Mouse (Mus musculus): Measurements from ENCODE around the gene Ypel4. TPM values are rescaled to one million over a fixed set of nuclear protein-coding genes. Genes with fewer than 3 reads are reported as not detected.
A peak's percentile ranks its signal among the peaks of the same experiment; 100 is the strongest.

Ypel4 gene
- polyA plus RNA-seq, 1 experiment from 2014 or later = 27.7 TPM

GRCm38 (mm10) chr2:84762295-84762694 is 28.4 kb downstream of the Ypel4 start:
- Histone ChIP-seq H3K9me3 (replicated peaks; ENCODE audit: control insufficient read depth, low read length, poor library complexity, severe bottlenecking) (no peaks in the 10 kb centered on the region), H3K4me2 (ENCODE audit: low read length) (no peak overlapping the region), H3K4me1 (ENCODE audit: control insufficient read depth, insufficient read depth, low read length) (no peaks in the 10 kb centered on the region), H3K36me3 (ENCODE audit: control insufficient read depth, insufficient read depth, low read length) (no peaks in the 10 kb centered on the region), H3K4me3 (ENCODE audit: low read depth, low read length) (no peak overlapping the region), H3K9ac (ENCODE audit: low read depth, low read length) (no peak overlapping the region), H3K27me3 (ENCODE audit: control insufficient read depth, insufficient read depth, low read depth, low read length) (no peaks in the 10 kb centered on the region), H3K27ac (ENCODE audit: low read length) (no peak overlapping the region)
- WGBS = 18% methylated on average over 4 of the region's 4 CpGs
- no peak for ATAC-seq

DNA sequence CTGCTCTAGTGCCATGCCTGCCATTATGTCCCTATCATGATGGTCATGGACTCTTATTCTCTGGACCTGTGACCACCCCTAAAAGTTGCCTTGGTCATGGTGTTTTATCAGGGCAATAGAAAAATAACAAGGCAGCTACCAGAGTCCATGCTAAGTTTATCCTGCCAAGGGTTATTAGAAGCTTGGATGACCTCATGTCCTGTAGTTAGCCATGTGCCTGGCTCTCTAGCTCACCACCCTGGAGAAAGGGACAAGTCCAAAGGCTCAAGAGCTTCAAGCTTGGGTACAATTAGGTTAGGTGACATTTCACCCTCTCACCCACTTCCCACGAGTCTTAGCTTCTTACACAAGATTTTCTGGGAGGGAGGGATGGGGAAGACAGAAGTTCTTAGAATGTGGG is 29.0 kb downstream of the Ypel4 start:
- H3K4me1 ChIP-seq (ENCODE audit: control insufficient read depth, insufficient read depth, low read length) = no peaks in the 10 kb centered on the region
- H3K27ac ChIP-seq (ENCODE audit: low read length) = no peak overlapping the region
- no peaks in the 10 kb centered on the region for H3K9me3 ChIP-seq (replicated peaks; ENCODE audit: control insufficient read depth, low read length, poor library complexity, severe bottlenecking)
- no peaks in the 10 kb centered on the region for H3K27me3 ChIP-seq (ENCODE audit: control insufficient read depth, insufficient read depth, low read depth, low read length)
- 67% methylated on average over 1 of the region's 1 CpGs for WGBS
- no peak for ATAC-seq
- no peak overlapping the region for H3K9ac ChIP-seq (ENCODE audit: low read depth, low read length)
- H3K4me2 ChIP-seq (ENCODE audit: low read length) = no peak overlapping the region
- no peaks in the 10 kb centered on the region for H3K36me3 ChIP-seq (ENCODE audit: control insufficient read depth, insufficient read depth, low read length)
- H3K4me3 ChIP-seq (ENCODE audit: low read depth, low read length) = no peak overlapping the region

GRCm38 (mm10) chr2:84770501-84770900 is 36.6 kb downstream of the Ypel4 start:
- H3K36me3 ChIP-seq (ENCODE audit: control insufficient read depth, insufficient read depth, low read length) = no peaks in the 10 kb centered on the region
- no peaks in the 10 kb centered on the region for H3K27me3 ChIP-seq (ENCODE audit: control insufficient read depth, insufficient read depth, low read depth, low read length)
- ATAC-seq = no peak
- WGBS = 87% methylated on average over 6 of the region's 6 CpGs
- H3K9ac ChIP-seq (ENCODE audit: low read depth, low read length) = no peak overlapping the region
- no peak overlapping the region for H3K27ac ChIP-seq (ENCODE audit: low read length)
- no peaks in the 10 kb centered on the region for H3K9me3 ChIP-seq (replicated peaks; ENCODE audit: control insufficient read depth, low read length, poor library complexity, severe bottlenecking)
- H3K4me2 ChIP-seq (ENCODE audit: low read length) = no peak overlapping the region
- no peak overlapping the region for H3K4me3 ChIP-seq (ENCODE audit: low read depth, low read length)
- H3K4me1 ChIP-seq (ENCODE audit: control insufficient read depth, insufficient read depth, low read length) = peaks cover 4% of the 10 kb centered on the region

- Histone ChIP-seq H3K36me3 (ENCODE audit: control insufficient read depth, insufficient read depth, low read length) (no peaks in the 10 kb centered on the region), H3K27me3 (ENCODE audit: control insufficient read depth, insufficient read depth, low read depth, low read length) (no peaks in the 10 kb centered on the region), H3K9me3 (replicated peaks; ENCODE audit: control insufficient read depth, low read length, poor library complexity, severe bottlenecking) (no peaks in the 10 kb centered on the region), H3K27ac (ENCODE audit: low read length) (no peak overlapping the region), H3K9ac (ENCODE audit: low read depth, low read length) (no peak overlapping the region), H3K4me1 (ENCODE audit: control insufficient read depth, insufficient read depth, low read length) (peaks cover 6% of the 10 kb centered on the region), H3K4me3 (ENCODE audit: low read depth, low read length) (no peak overlapping the region), H3K4me2 (ENCODE audit: low read length) (no peak overlapping the region)
- 87% methylated on average over 4 of the region's 4 CpGs for WGBS
- ATAC-seq = no peak
Observed at GRCm38 (mm10) chr2:84772454-84772853, 38.6 kb downstream of the Ypel4 start.

GRCm38 (mm10) chr2:84773195-84773594 is 39.3 kb downstream of the Ypel4 start:
- H3K9me3 ChIP-seq (replicated peaks; ENCODE audit: control insufficient read depth, low read length, poor library complexity, severe bottlenecking) = no peaks in the 10 kb centered on the region
- no peak overlapping the region for H3K4me2 ChIP-seq (ENCODE audit: low read length)
- no peaks in the 10 kb centered on the region for H3K27me3 ChIP-seq (ENCODE audit: control insufficient read depth, insufficient read depth, low read depth, low read length)
- H3K36me3 ChIP-seq (ENCODE audit: control insufficient read depth, insufficient read depth, low read length) = no peaks in the 10 kb centered on the region
- H3K27ac ChIP-seq (ENCODE audit: low read length) = no peak overlapping the region
- 84% methylated on average over 5 of the region's 5 CpGs for WGBS
- no peak for ATAC-seq
- H3K9ac ChIP-seq (ENCODE audit: low read depth, low read length) = no peak overlapping the region
- H3K4me1 ChIP-seq (ENCODE audit: control insufficient read depth, insufficient read depth, low read length) = peaks cover 8% of the 10 kb centered on the region
- no peak overlapping the region for H3K4me3 ChIP-seq (ENCODE audit: low read depth, low read length)

DNA sequence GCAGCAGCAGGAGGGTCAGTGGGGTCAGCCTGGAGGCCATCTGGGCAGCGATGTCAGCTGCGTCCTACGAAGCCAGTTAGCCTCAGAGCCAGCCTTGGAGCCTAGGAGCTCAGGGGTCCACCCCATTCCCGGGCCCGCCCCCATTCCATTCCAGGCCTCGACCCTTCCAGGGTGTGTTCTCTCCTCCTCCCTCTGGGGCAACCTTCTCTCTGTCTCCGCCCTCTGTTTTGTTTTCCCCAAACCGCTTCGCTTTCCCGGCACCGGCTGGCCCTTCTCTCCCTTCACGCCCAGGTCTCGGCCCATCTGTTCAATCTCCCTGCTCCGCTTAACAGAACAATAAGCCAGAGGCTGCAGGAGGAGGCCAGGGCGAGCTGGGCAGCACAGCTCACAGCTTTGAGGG is 40.9 kb downstream of the Ypel4 start:
- Histone ChIP-seq H3K4me3 (ENCODE audit: low read depth, low read length) (peak overlapping the region; percentile 34), H3K27me3 (ENCODE audit: control insufficient read depth, insufficient read depth, low read depth, low read length) (no peaks in the 10 kb centered on the region), H3K9ac (ENCODE audit: low read depth, low read length) (peak overlapping the region; percentile 68), H3K27ac (ENCODE audit: low read length) (peak overlapping the region; percentile 17; the same call in 1 of the 2 replicates), H3K36me3 (ENCODE audit: control insufficient read depth, insufficient read depth, low read length) (no peaks in the 10 kb centered on the region), H3K4me1 (ENCODE audit: control insufficient read depth, insufficient read depth, low read length) (peaks cover 9% of the 10 kb centered on the region), H3K4me2 (ENCODE audit: low read length) (peak overlapping the region; percentile 59), H3K9me3 (replicated peaks; ENCODE audit: control insufficient read depth, low read length, poor library complexity, severe bottlenecking) (no peaks in the 10 kb centered on the region)
- WGBS = 1% methylated on average over 14 of the region's 15 CpGs
- peak; percentile 55 for ATAC-seq

DNA sequence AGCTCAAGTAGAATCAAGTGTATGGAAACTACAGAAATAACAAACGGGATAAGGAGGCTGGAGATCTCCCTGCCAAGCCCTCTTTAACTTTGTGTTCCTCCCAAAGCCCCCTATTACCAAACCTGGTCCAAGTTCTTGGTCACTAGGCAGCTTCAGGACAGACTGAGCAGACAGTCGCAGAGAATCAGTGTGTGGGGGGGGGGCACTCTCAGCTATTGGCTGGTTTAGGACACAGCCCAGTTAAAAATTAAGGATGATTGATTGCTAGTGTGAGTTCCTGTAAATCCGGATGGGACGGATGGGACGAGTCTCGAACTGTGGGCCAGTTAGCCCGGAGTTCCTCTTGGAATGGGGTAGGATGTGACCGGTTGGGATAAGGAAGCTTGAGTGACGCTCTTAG is 41.4 kb downstream of the Ypel4 start, which contains the start of gene Serping1:
Gene Serping1, minus strand, starts transcription at position 204 of the 400 bp plus-strand sequence.
- WGBS = 60% methylated on average over 9 of the region's 9 CpGs
- Histone ChIP-seq H3K36me3 (ENCODE audit: control insufficient read depth, insufficient read depth, low read length) (no peaks in the 10 kb centered on the region), H3K4me2 (ENCODE audit: low read length) (peak within 1 kb of the TSS; percentile 59), H3K9me3 (replicated peaks; ENCODE audit: control insufficient read depth, low read length, poor library complexity, severe bottlenecking) (no peaks in the 10 kb centered on the region), H3K27me3 (ENCODE audit: control insufficient read depth, insufficient read depth, low read depth, low read length) (no peaks in the 10 kb centered on the region), H3K4me3 (ENCODE audit: low read depth, low read length) (peak within 1 kb of the TSS; percentile 34), H3K27ac (ENCODE audit: low read length) (peak within 1 kb of the TSS; percentile 17; the same call in 1 of the 2 replicates), H3K4me1 (ENCODE audit: control insufficient read depth, insufficient read depth, low read length) (peaks cover 9% of the 10 kb centered on the region), H3K9ac (ENCODE audit: low read depth, low read length) (peak within 1 kb of the TSS; percentile 68)
- 0 out of 2 replicates have a peak, but pooled peaks have one; percentile 11 for ATAC-seq

DNA sequence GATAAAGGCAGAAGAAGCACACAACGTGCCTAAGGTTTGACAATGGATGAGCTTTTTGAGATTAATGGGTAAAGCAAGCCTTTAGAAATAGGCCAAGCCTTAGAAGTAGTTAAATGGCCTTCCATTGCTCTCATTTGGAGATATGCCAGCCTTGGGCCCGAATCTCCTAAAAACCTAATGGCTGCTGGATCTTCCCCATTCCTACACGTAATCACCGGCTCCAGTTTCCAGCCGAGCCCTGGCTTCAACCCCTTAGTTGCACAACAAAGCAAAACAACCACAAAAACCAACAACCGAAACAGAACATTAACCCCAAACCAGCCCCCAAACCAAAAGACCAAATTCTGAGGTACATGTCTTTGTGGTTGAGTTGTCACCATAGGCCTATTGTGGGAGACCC is 41.8 kb downstream of the Ypel4 start:
- 83% methylated on average over 6 of the region's 6 CpGs for WGBS
- no peak for ATAC-seq

GRCm38 (mm10) chr2:84777706-84778105 is 43.8 kb downstream of the Ypel4 start:
- Histone ChIP-seq H3K4me2 (ENCODE audit: low read length) (peak overlapping the region; percentile 31; the same call in 1 of the 2 replicates), H3K27me3 (ENCODE audit: control insufficient read depth, insufficient read depth, low read depth, low read length) (no peaks in the 10 kb centered on the region), H3K4me3 (ENCODE audit: low read depth, low read length) (no peak overlapping the region), H3K36me3 (ENCODE audit: control insufficient read depth, insufficient read depth, low read length) (no peaks in the 10 kb centered on the region), H3K27ac (ENCODE audit: low read length) (peak overlapping the region; percentile 88), H3K4me1 (ENCODE audit: control insufficient read depth, insufficient read depth, low read length) (peaks cover 9% of the 10 kb centered on the region), H3K9ac (ENCODE audit: low read depth, low read length) (no peak overlapping the region), H3K9me3 (replicated peaks; ENCODE audit: control insufficient read depth, low read length, poor library complexity, severe bottlenecking) (no peaks in the 10 kb centered on the region)
- WGBS = 42% methylated on average over 3 of the region's 3 CpGs
- peak; percentile 90 for ATAC-seq

More for the DNA sequence above, 41.8 kb downstream of the Ypel4 start:
- Histone ChIP-seq H3K4me2 (ENCODE audit: low read length) (no peak overlapping the region), H3K9me3 (replicated peaks; ENCODE audit: control insufficient read depth, low read length, poor library complexity, severe bottlenecking) (no peaks in the 10 kb centered on the region), H3K27ac (ENCODE audit: low read length) (no peak overlapping the region), H3K4me1 (ENCODE audit: control insufficient read depth, insufficient read depth, low read length) (peaks cover 9% of the 10 kb centered on the region), H3K4me3 (ENCODE audit: low read depth, low read length) (no peak overlapping the region), H3K27me3 (ENCODE audit: control insufficient read depth, insufficient read depth, low read depth, low read length) (no peaks in the 10 kb centered on the region), H3K36me3 (ENCODE audit: control insufficient read depth, insufficient read depth, low read length) (no peaks in the 10 kb centered on the region), H3K9ac (ENCODE audit: low read depth, low read length) (no peak overlapping the region)
